Mouse (Mus musculus) monocyte, adult 5-6 weeks (primary cell): Measurements from ENCODE around the gene Wipf3. TPM values are rescaled to one million over a fixed set of nuclear protein-coding genes. Genes with fewer than 3 reads are reported as not detected.

Source experiments
- ATAC-seq: fragments of 153-309, 156-312 bp; replicated peaks from 2 replicates; pipeline ENCODE4 v1.8.0; 2017; ENCODE audit warnings: mild to moderate bottlenecking; ENCODE audit not compliant: low TSS enrichment, insufficient number of reproducible peaks, severe bottlenecking, poor library complexity, low FRiP score
- total RNA-seq: library from RNA; stranded (forward); fragments of 200-1000, 200-491, 200-594 nt; gene quantifications from 3 replicates; pipeline ENCODE4 v1.2.3, GENCODE M21; 2017

The Wipf3 gene
- total RNA-seq, 1 experiment from 2014 or later: not detected

GRCm38 (mm10) chr6:54507002-54507401 lies 77.6 kb downstream of the Wipf3 start:
- no peak for ATAC-seq

- ATAC-seq: no peak
Observed at GRCm38 (mm10) chr6:54507808-54508207, 78.4 kb downstream of the Wipf3 start.

GRCm38 (mm10) chr6:54508256-54508793 lies 78.9 kb downstream of the Wipf3 start:
- no peak for ATAC-seq

- no peak for ATAC-seq
Observed at GRCm38 (mm10) chr6:54509264-54509663, 79.9 kb downstream of the Wipf3 start.

GRCm38 (mm10) chr6:54512256-54512655 lies 82.9 kb downstream of the Wipf3 start:
- ATAC-seq: no peak

- no peak for ATAC-seq
Observed at GRCm38 (mm10) chr6:54516512-54517134, 87.2 kb downstream of the Wipf3 start.

- ATAC-seq: no peak
Observed at GRCm38 (mm10) chr6:54518758-54519157, 89.4 kb downstream of the Wipf3 start.

- no peak for ATAC-seq
Observed at GRCm38 (mm10) chr6:54528666-54529065, 99.3 kb downstream of the Wipf3 start.

GRCm38 (mm10) chr6:54530182-54530581 lies 100.8 kb downstream of the Wipf3 start:
- no peak for ATAC-seq

GRCm38 (mm10) chr6:54531048-54531481 lies 101.7 kb downstream of the Wipf3 start:
- ATAC-seq: no peak

- no peak for ATAC-seq
Observed at GRCm38 (mm10) chr6:54535485-54535884, 106.1 kb downstream of the Wipf3 start.

GRCm38 (mm10) chr6:54537053-54537452 lies 107.7 kb downstream of the Wipf3 start:
- ATAC-seq: no peak

GRCm38 (mm10) chr6:54538773-54539173 lies 109.4 kb downstream of the Wipf3 start:
- no peak for ATAC-seq

GRCm38 (mm10) chr6:54539396-54539795 lies 110.0 kb downstream of the Wipf3 start:
- no peak for ATAC-seq

- ATAC-seq: no peak
Observed at GRCm38 (mm10) chr6:54540252-54540887, 111.0 kb downstream of the Wipf3 start.

GRCm38 (mm10) chr6:54542836-54543235 lies 113.4 kb downstream of the Wipf3 start:
- ATAC-seq: no peak

GRCm38 (mm10) chr6:54543646-54544045 lies 114.2 kb downstream of the Wipf3 start:
- ATAC-seq: no peak

- ATAC-seq: no peak
Observed at GRCm38 (mm10) chr6:54548314-54549019, 119.1 kb downstream of the Wipf3 start.

- no peak for ATAC-seq
Observed at GRCm38 (mm10) chr6:54549311-54549710, 119.9 kb downstream of the Wipf3 start.
